Mouse (Mus musculus) neural tube, embryonic 14.5 days (tissue): ENCODE data around the gene Ucp2. TPM values are rescaled to one million over a fixed set of nuclear protein-coding genes. Genes with fewer than 3 reads are reported as not detected.

ENCODE experiments used
- ATAC-seq: fragments of 200-750 bp; cut with Nextera tagmentation; 2 replicates; pipeline ENCODE4 v1.8.0; 2017; ENCODE audit warnings: low read depth, mild to moderate bottlenecking, moderate TSS enrichment, moderate library complexity
- H3K27ac ChIP-seq: fragments of 300-500 bp; sonication (generic); 2 replicates; pipeline ENCODE4 v1.5.1; 2014; ENCODE audit warnings: low read depth, mild to moderate bottlenecking, control low read depth, low read length, moderate library complexity, mixed read lengths
- H3K27me3 ChIP-seq: fragments of 300-500 bp; sonication (generic); 2 replicates; pipeline ENCODE4 v1.6.1; 2014; ENCODE audit warnings: low read length; ENCODE audit not compliant: control insufficient read depth, insufficient read depth
- H3K36me3 ChIP-seq: fragments of 300-500 bp; sonication (generic); 2 replicates; pipeline ENCODE4 v1.6.1; 2014; ENCODE audit warnings: low read length, mixed read lengths; ENCODE audit not compliant: control insufficient read depth, insufficient read depth
- H3K4me1 ChIP-seq: fragments of 300-500 bp; sonication (generic); 2 replicates; pipeline ENCODE4 v1.6.1; 2014; ENCODE audit warnings: low read length; ENCODE audit not compliant: control insufficient read depth, insufficient read depth
- H3K4me2 ChIP-seq: fragments of 300-500 bp; sonication (generic); 2 replicates; pipeline ENCODE4 v1.6.1; 2014; ENCODE audit warnings: mild to moderate bottlenecking, low read depth, low read length, control low read depth
- H3K4me3 ChIP-seq: fragments of 300-500 bp; sonication (generic); 2 replicates; pipeline ENCODE4 v1.5.1; 2014; ENCODE audit warnings: low read depth, low read length, control low read depth, mixed read lengths
- H3K9ac ChIP-seq: fragments of 300-500 bp; sonication (generic); replicated peaks from 2 replicates; pipeline ENCODE4 v1.6.1; 2014; ENCODE audit warnings: low read depth, mild to moderate bottlenecking, control low read depth, low read length, mixed read lengths
- H3K9me3 ChIP-seq: fragments of 300-500 bp; sonication (generic); 2 replicates; pipeline ENCODE4 v1.6.1; 2016; ENCODE audit warnings: low read length; ENCODE audit not compliant: control insufficient read depth
- WGBS: fragments of 180-500 bp; shearing (Covaris S2); extraction: QIAGEN DNeasy Blood & Tissue Kit; methylation state at CpG from one replicate; pipeline ENCODE4 v1.1.7; 2014; 5-methylcytosine and 5-hydroxymethylcytosine counted together
- polyA plus RNA-seq: library from polyadenylated mRNA; unstranded; fragments of >200 nt; fragmentation: Nextera tagmentation; extraction: Ambion mirVana; gene quantifications from 2 replicates; pipeline ENCODE4 v1.2.1, GENCODE M21; 2014

The Ucp2 gene
- polyA plus RNA-seq, 1 experiment from 2014 or later, result 47.8 TPM

GRCm38 (mm10) chr7:100488474-100489048 is 4.6 kb upstream of the Ucp2 start:
- H3K4me2 ChIP-seq, result no peak overlapping the region
- H3K27me3 ChIP-seq, result no peaks in the 10 kb centered on the region
- peaks cover 6% of the 10 kb centered on the region; the same call in 1 of the 2 replicates for H3K4me1 ChIP-seq
- peak; percentile 58; the same call in 1 of the 2 replicates for ATAC-seq
- no peak overlapping the region for H3K27ac ChIP-seq
- H3K9me3 ChIP-seq, result no peaks in the 10 kb centered on the region
- WGBS, result 32% methylated on average over 10 of the region's 10 CpGs
- no peak overlapping the region for H3K9ac ChIP-seq
- H3K4me3 ChIP-seq, result no peak overlapping the region
- H3K36me3 ChIP-seq, result no peaks in the 10 kb centered on the region

- Histone ChIP-seq H3K27me3 (no peaks in the 10 kb centered on the region), H3K36me3 (no peaks in the 10 kb centered on the region), H3K9me3 (no peaks in the 10 kb centered on the region), H3K4me1 (peaks cover 14% of the 10 kb centered on the region), H3K9ac (peak overlapping the region; percentile 53), H3K4me3 (peak overlapping the region; percentile 29), H3K27ac (no peak overlapping the region), H3K4me2 (peak overlapping the region; percentile 68)
- ATAC-seq, result no peak
- WGBS, result 3% methylated on average over 32 of the region's 36 CpGs
Measured at GRCm38 (mm10) chr7:100492391-100493116, 583 bp upstream of the Ucp2 start.

GRCm38 (mm10) chr7:100493484-100494414 is 612 bp downstream of the Ucp2 start:
- Histone ChIP-seq H3K4me3 (peak overlapping the region; percentile 29), H3K9ac (no peak overlapping the region), H3K4me2 (peak overlapping the region; percentile 68), H3K27me3 (no peaks in the 10 kb centered on the region), H3K9me3 (no peaks in the 10 kb centered on the region), H3K36me3 (0 out of 2 replicates have a peak, but pooled peaks cover 2% of the 10 kb centered on the region), H3K4me1 (peaks cover 14% of the 10 kb centered on the region), H3K27ac (0 out of 2 replicates have a peak overlapping the region, but pooled peaks have one; percentile 12)
- ATAC-seq, result peak; percentile 22; the same call in 1 of the 2 replicates
- 36% methylated on average over 19 of the region's 19 CpGs for WGBS

- Histone ChIP-seq H3K27ac (no peak overlapping the region), H3K4me3 (no peak overlapping the region), H3K27me3 (no peaks in the 10 kb centered on the region), H3K4me1 (peaks cover 14% of the 10 kb centered on the region), H3K4me2 (peak overlapping the region; percentile 68), H3K9me3 (no peaks in the 10 kb centered on the region), H3K9ac (no peak overlapping the region), H3K36me3 (0 out of 2 replicates have a peak, but pooled peaks cover 2% of the 10 kb centered on the region)
- WGBS, result 87% methylated on average over 7 of the region's 7 CpGs
- no peak for ATAC-seq
Measured at GRCm38 (mm10) chr7:100494415-100494831, 1.3 kb downstream of the Ucp2 start.

- WGBS, result 62% methylated on average over 8 of the region's 8 CpGs
- H3K4me2 ChIP-seq, result peak overlapping the region; percentile 16; the same call in 1 of the 2 replicates
- ATAC-seq, result no peak
- 0 out of 2 replicates have a peak, but pooled peaks cover 2% of the 10 kb centered on the region for H3K36me3 ChIP-seq
- H3K4me1 ChIP-seq, result peaks cover 14% of the 10 kb centered on the region
- H3K27me3 ChIP-seq, result no peaks in the 10 kb centered on the region
- H3K27ac ChIP-seq, result peak overlapping the region; percentile 73
- H3K9me3 ChIP-seq, result no peaks in the 10 kb centered on the region
- no peak overlapping the region for H3K4me3 ChIP-seq
- no peak overlapping the region for H3K9ac ChIP-seq
Measured at GRCm38 (mm10) chr7:100495042-100495441, 1.9 kb downstream of the Ucp2 start.

GRCm38 (mm10) chr7:100495581-100496251 is 2.6 kb downstream of the Ucp2 start:
- H3K36me3 ChIP-seq, result 0 out of 2 replicates have a peak, but pooled peaks cover 2% of the 10 kb centered on the region
- H3K4me2 ChIP-seq, result peak overlapping the region; percentile 16; the same call in 1 of the 2 replicates
- H3K4me3 ChIP-seq, result no peak overlapping the region
- peak overlapping the region; percentile 78 for H3K27ac ChIP-seq
- H3K9me3 ChIP-seq, result no peaks in the 10 kb centered on the region
- H3K27me3 ChIP-seq, result no peaks in the 10 kb centered on the region
- H3K9ac ChIP-seq, result 0 out of 2 replicates have a peak overlapping the region, but pooled peaks have one; percentile 25
- ATAC-seq, result peak; percentile 83
- 37% methylated on average over 11 of the region's 11 CpGs for WGBS
- peaks cover 14% of the 10 kb centered on the region for H3K4me1 ChIP-seq

- Histone ChIP-seq H3K4me2 (0 out of 2 replicates have a peak overlapping the region, but pooled peaks have one; percentile 16), H3K9me3 (no peaks in the 10 kb centered on the region), H3K27me3 (no peaks in the 10 kb centered on the region), H3K9ac (no peak overlapping the region), H3K27ac (peak overlapping the region; percentile 78), H3K36me3 (0 out of 2 replicates have a peak, but pooled peaks cover 2% of the 10 kb centered on the region), H3K4me3 (no peak overlapping the region), H3K4me1 (peaks cover 14% of the 10 kb centered on the region)
- 85% methylated on average over 6 of the region's 6 CpGs for WGBS
- no peak for ATAC-seq
Measured at GRCm38 (mm10) chr7:100496371-100496770, 3.2 kb downstream of the Ucp2 start.

- Histone ChIP-seq H3K36me3 (0 out of 2 replicates have a peak, but pooled peaks cover 2% of the 10 kb centered on the region), H3K9ac (no peak overlapping the region), H3K27me3 (no peaks in the 10 kb centered on the region), H3K4me1 (peaks cover 14% of the 10 kb centered on the region), H3K4me2 (no peak overlapping the region), H3K4me3 (no peak overlapping the region), H3K27ac (no peak overlapping the region), H3K9me3 (no peaks in the 10 kb centered on the region)
- WGBS, result 99% methylated on average over 9 of the region's 9 CpGs
- ATAC-seq, result no peak
Measured at GRCm38 (mm10) chr7:100496791-100497190, 3.7 kb downstream of the Ucp2 start.
